Mouse (Mus musculus) ES-Bruce4 (cell line): ENCODE measurements around the gene Kif2a.

ENCODE experiments used
- CTCF ChIP-seq: IDR thresholded peaks from one replicate; pipeline ENCODE4 v1.8.1; 2011; ENCODE audit warnings: low read depth, low read length
- EP300 ChIP-seq: IDR thresholded peaks from 2 replicates; pipeline ENCODE4 v1.6.1; 2011; ENCODE audit warnings: low read depth, low read length; ENCODE audit not compliant: insufficient read depth
- POLR2A ChIP-seq: IDR thresholded peaks from one replicate; pipeline ENCODE4 v1.8.1; 2011; ENCODE audit warnings: low read length; ENCODE audit not compliant: insufficient read depth

- TF ChIP-seq CTCF (no peak), POLR2A (no peak), EP300 (no peak)
Observed at GRCm38 (mm10) chr13:107044229-107044628, 22.3 kb upstream of the Kif2a start.
